Comparison of ENCODE assay signal across 8 mouse cellular contexts in the genomic region with DNA sequence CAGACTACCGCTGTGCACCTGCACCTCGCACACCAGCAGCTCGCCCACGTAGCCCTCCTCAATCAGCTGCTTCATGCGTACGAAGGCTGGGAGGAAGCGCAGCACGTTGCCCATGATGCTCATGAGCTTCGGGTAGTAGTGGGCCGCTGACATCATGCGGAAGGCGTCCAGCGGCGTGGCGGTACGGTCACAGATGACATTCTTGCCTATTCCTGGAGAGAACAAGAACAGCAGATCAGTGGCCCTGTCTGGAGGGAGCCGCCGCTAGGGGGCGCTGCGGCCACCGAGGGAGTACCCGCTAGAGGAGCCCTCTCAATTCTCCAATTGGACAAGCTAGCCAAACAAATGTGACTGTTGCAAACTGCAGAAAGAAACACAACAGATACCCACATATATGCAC. TPM values are rescaled to one million over a fixed set of nuclear protein-coding genes. Genes with fewer than 3 reads are reported as not detected.
A peak's percentile ranks its signal among the peaks of the same experiment; 100 is the strongest.
DNase-seq lines count a peak whose midpoint lies in the region; ATAC-seq lines count a peak whose summit lies in the region.

No protein-coding gene starts in this region.

- DNase-seq in forebrain, embryonic 11.5 days (ENCODE audit: low spot score): peak; percentile 81
- peak; percentile 57 for DNase-seq in right cerebral cortex, postnatal 14 days
- DNase-seq in right cerebral cortex, postnatal 25 days: no peak
- peak; percentile 60 to 70 for DNase-seq in cerebellum, postnatal 36 days
- DNase-seq in kidney, adult 9 months: peak; percentile 44
- peak; percentile 71 for DNase-seq in thymus, postnatal 4 days

- H3K36me3 ChIP-seq in forebrain, embryonic 11.5 days (ENCODE audit: control insufficient read depth, insufficient read depth, low read length): no peaks in the 10 kb centered on the region
- no peaks in the 10 kb centered on the region for H3K36me3 ChIP-seq in forebrain, embryonic 12.5 days (replicated peaks)

- no peak overlapping the region for H3K4me3 ChIP-seq in forebrain, embryonic 11.5 days (ENCODE audit: low read depth, low read length)
- no peak overlapping the region for H3K4me3 ChIP-seq in forebrain, embryonic 12.5 days (replicated peaks)

- H3K27me3 ChIP-seq in forebrain, embryonic 11.5 days (ENCODE audit: control insufficient read depth, insufficient read depth, low read length): no peaks in the 10 kb centered on the region; the same call in 1 of the 2 replicates
- H3K27me3 ChIP-seq in forebrain, embryonic 12.5 days: no peaks in the 10 kb centered on the region

- 46% methylated on average over 22 of the region's 22 CpGs for WGBS in forebrain, embryonic 11.5 days
- 42% methylated on average over 22 of the region's 22 CpGs for WGBS in forebrain, embryonic 12.5 days

- no peak overlapping the region for H3K9ac ChIP-seq in forebrain, embryonic 11.5 days (ENCODE audit: low read length)
- H3K9ac ChIP-seq in forebrain, embryonic 12.5 days: no peak overlapping the region

- no peaks in the 10 kb centered on the region; the same call in 1 of the 2 replicates for H3K4me1 ChIP-seq in forebrain, embryonic 11.5 days (replicated peaks; ENCODE audit: control insufficient read depth, insufficient read depth, low read length)
- H3K4me1 ChIP-seq in forebrain, embryonic 12.5 days: no peaks in the 10 kb centered on the region

- H3K4me2 ChIP-seq in forebrain, embryonic 11.5 days (ENCODE audit: low read depth, low read length, severe bottlenecking): no peak overlapping the region
- no peak overlapping the region for H3K4me2 ChIP-seq in forebrain, embryonic 12.5 days

- H3K27ac ChIP-seq in forebrain, embryonic 11.5 days (ENCODE audit: low read depth, low read length): no peak overlapping the region
- H3K27ac ChIP-seq in forebrain, embryonic 12.5 days: no peak overlapping the region

- H3K9me3 ChIP-seq in forebrain, embryonic 11.5 days (ENCODE audit: control insufficient read depth, low read length): no peaks in the 10 kb centered on the region
- no peaks in the 10 kb centered on the region for H3K9me3 ChIP-seq in forebrain, embryonic 12.5 days

- ATAC-seq in forebrain, embryonic 11.5 days (replicated peaks; ENCODE audit: low FRiP score): no peak
- no peak; the same call in 1 of the 2 replicates for ATAC-seq in forebrain, embryonic 12.5 days (ENCODE audit: low FRiP score)
- ATAC-seq in megakaryocyte, adult 5-6 weeks (ENCODE audit: poor library complexity, severe bottlenecking): 0 out of 2 replicates have a peak, but pooled peaks have one; percentile 25

RNA-seq across cellular contexts. Expression of gene Tbc1d7, which starts 29.7 kb away (rescaled TPM):
- polyA plus RNA-seq in forebrain, embryonic 11.5 days (2014; fragmentation: Nextera tagmentation; extraction: Ambion mirVana): 70.0 and 74.7 TPM in 2 replicates
- polyA plus RNA-seq in forebrain, embryonic 12.5 days (2016; fragmentation: Nextera tagmentation; extraction: Ambion mirVana): 74.0 and 75.4 TPM in 2 replicates
- 6.7 and 10.6 TPM in 2 replicates for total RNA-seq in megakaryocyte, adult 5-6 weeks (2015)
- total RNA-seq in megakaryocyte, adult 5-6 weeks (2017): 3.4 and 4.9 TPM in 2 replicates
